Mouse (Mus musculus) ES-E14 (cell line): Measurements from ENCODE around the gene Thrb. TPM values are rescaled to one million over a fixed set of nuclear protein-coding genes. Genes with fewer than 3 reads are reported as not detected.

ENCODE experiments used
- DNase-seq: peaks from one replicate; pipeline ENCODE4 v3.0.0-alpha.2; 2013; ENCODE audit warnings: low read depth, low spot score
- H3K27ac ChIP-seq: 2 replicates; pipeline ENCODE4 v1.5.1; 2012; ENCODE audit warnings: low read depth, mild to moderate bottlenecking, low read length, moderate library complexity, mixed read lengths; ENCODE audit not compliant: poor library complexity, insufficient read depth, severe bottlenecking
- H3K36me3 ChIP-seq: 2 replicates; pipeline ENCODE4 v1.6.1; 2012; ENCODE audit warnings: mild to moderate bottlenecking, low read length, moderate library complexity, mixed read lengths; ENCODE audit not compliant: control insufficient read depth, poor library complexity, insufficient read depth, severe bottlenecking
- H3K4me1 ChIP-seq, 2 experiments: fragments of 150-350 bp in 1 of 2; sonication (generic) in 1 of 2; 2 replicates each; pipeline ENCODE4 v1.6.1; 2012; ENCODE audit warnings: low read length in 2 of 2, mild to moderate bottlenecking in 1 of 2, mixed read lengths in 1 of 2; ENCODE audit not compliant: control insufficient read depth in 2 of 2, insufficient read depth in 2 of 2, poor library complexity in 1 of 2
- H3K4me3 ChIP-seq, 2 experiments: fragments of 150-350 bp in 1 of 2; sonication (generic) in 1 of 2; 2 replicates each; pipeline ENCODE4 v1.5.1; 2012; ENCODE audit warnings: low read length in 2 of 2, low read depth in 1 of 2, mild to moderate bottlenecking in 1 of 2, mixed read lengths in 1 of 2; ENCODE audit not compliant: insufficient read depth in 1 of 2, poor library complexity in 1 of 2, severe bottlenecking in 1 of 2
- H3K9ac ChIP-seq: 2 replicates; pipeline ENCODE4 v1.6.1; 2012; ENCODE audit warnings: low read depth, mild to moderate bottlenecking, low read length, mixed read lengths; ENCODE audit not compliant: poor library complexity, insufficient read depth, severe bottlenecking
- H3K9me3 ChIP-seq: fragments of 150-350 bp; sonication (generic); 2 replicates; pipeline ENCODE4 v1.6.1; 2012; ENCODE audit warnings: low read depth, mild to moderate bottlenecking, low read length; ENCODE audit not compliant: control insufficient read depth, insufficient read depth
- CHD2 ChIP-seq: IDR thresholded peaks from 2 replicates; pipeline ENCODE4 v1.6.1; 2014; ENCODE audit warnings: mild to moderate bottlenecking, low read depth, low read length, inconsistent platforms
- HCFC1 ChIP-seq: IDR thresholded peaks from 2 replicates; pipeline ENCODE4 v1.6.1; 2012; ENCODE audit warnings: low read length, inconsistent platforms, borderline replicate concordance; ENCODE audit not compliant: insufficient read depth
- MAFK ChIP-seq: IDR thresholded peaks from 2 replicates; pipeline ENCODE4 v1.6.1; 2014; ENCODE audit warnings: mild to moderate bottlenecking, low read depth, low read length, inconsistent platforms; ENCODE audit not compliant: insufficient read depth
- ZC3H11A ChIP-seq: IDR thresholded peaks from 2 replicates; pipeline ENCODE4 v1.6.1; 2012; ENCODE audit warnings: low read depth, mild to moderate bottlenecking, inconsistent platforms, low read length, borderline replicate concordance
- ZNF384 ChIP-seq: IDR thresholded peaks from 2 replicates; pipeline ENCODE4 v1.6.1; 2012; ENCODE audit warnings: low read depth, low read length, inconsistent platforms
- in situ Hi-C, 2 experiments: fragments of 600-800 bp; cut with MboI; formaldehyde crosslinking; loops; one replicate each; pipeline ENCODE4 v1.15.1; 2025; ENCODE audit warnings: low sequenced_read_pairs in 2 of 2, inconsistent platforms in 1 of 2; ENCODE audit not compliant: unreplicated experiment in 2 of 2
- total RNA-seq: library from RNA; depleted of rRNA; stranded (reverse); fragments of 300-350 nt; gene quantifications from 2 replicates; pipeline ENCODE4 v1.2.3, GENCODE M21; 2012

Thrb gene
- total RNA-seq, 1 experiment: 0.76 TPM

DNA sequence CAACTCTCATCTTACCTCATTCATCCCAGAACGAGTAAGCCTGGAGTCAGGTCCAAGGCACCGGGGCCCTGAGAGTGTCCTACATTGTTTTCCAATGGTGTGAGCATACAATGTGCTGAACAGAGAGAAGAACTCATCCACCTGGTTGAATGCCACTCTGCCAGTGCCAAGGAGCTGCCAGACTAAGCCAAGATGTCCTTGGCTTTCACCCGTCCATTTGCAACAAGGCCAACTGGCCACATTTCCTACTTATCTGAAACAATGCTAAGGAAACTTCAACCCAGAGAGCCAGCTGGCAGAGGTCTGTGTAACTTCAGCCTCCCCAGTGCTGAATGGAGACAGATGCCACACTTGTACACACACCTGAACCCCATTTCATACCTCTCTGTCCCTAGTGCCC, 360.6 kb downstream of the Thrb start:
- no peak for TF ChIP-seq MAFK
- TF ChIP-seq ZNF384: no peak
- no peak for TF ChIP-seq CHD2
- TF ChIP-seq HCFC1: no peak
- no peak for TF ChIP-seq ZC3H11A
- H3K9me3 ChIP-seq: no peaks in the 10 kb centered on the region
- no peaks in the 10 kb centered on the region for H3K36me3 ChIP-seq
- H3K4me1 ChIP-seq: no peaks in the 10 kb centered on the region
- H3K4me3 ChIP-seq: no peak overlapping the region
- no peak for DNase-seq
- H3K9ac ChIP-seq: no peak overlapping the region
- in situ Hi-C loops: no loop called here
- H3K27ac ChIP-seq: no peak overlapping the region

DNA sequence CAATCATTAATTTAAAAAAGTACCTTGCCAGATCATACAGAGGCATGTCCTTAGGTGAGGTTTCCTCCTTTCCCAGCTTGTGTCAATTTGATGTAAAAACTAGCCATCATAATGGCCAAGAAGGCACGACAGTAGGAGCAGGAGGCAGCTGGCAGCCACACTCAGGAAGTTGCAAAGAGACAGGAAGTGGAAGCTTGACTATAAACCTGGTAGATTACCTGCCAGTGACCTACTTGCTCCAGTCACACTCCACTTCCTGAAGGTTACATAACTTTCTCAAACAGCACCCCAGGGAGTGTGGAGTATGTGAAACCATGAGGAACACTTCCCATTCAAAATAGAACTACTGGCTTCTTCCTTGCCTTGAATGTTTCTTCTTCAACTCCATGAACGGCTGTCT, 361.7 kb downstream of the Thrb start:
- H3K4me1 ChIP-seq: no peaks in the 10 kb centered on the region
- no peak overlapping the region for H3K27ac ChIP-seq
- in situ Hi-C loops: no loop called here
- no peak overlapping the region for H3K4me3 ChIP-seq
- no peaks in the 10 kb centered on the region for H3K9me3 ChIP-seq
- no peaks in the 10 kb centered on the region for H3K36me3 ChIP-seq
- H3K9ac ChIP-seq: no peak overlapping the region
- TF ChIP-seq ZNF384 (no peak), ZC3H11A (no peak), MAFK (no peak), CHD2 (no peak), HCFC1 (no peak)
- DNase-seq: no peak

DNA sequence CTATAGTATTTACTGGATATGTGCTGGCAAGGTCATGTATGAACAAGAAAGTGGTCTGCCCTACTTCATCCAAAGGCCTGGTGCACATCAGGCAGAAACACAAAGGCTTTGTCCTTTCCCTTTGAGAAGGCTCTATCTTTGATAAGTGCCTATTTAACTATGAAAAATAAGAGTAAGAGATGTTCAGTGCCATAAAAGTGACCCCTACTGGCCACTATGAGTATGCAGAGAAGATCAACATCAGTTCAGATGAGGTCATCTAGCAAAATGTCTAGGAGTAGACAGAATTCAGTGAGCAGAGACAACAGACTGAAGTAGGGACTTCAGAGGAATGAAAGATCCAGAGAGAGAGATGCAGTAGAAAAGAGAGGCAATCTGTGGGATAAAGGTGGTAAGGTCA, 362.3 kb downstream of the Thrb start:
- in situ Hi-C loops: no loop called here
- Histone ChIP-seq H3K4me3 (no peak overlapping the region), H3K9ac (no peak overlapping the region), H3K36me3 (no peaks in the 10 kb centered on the region), H3K27ac (no peak overlapping the region), H3K4me1 (no peaks in the 10 kb centered on the region), H3K9me3 (no peaks in the 10 kb centered on the region)
- TF ChIP-seq CHD2 (no peak), HCFC1 (no peak), ZC3H11A (no peak), MAFK (no peak), ZNF384 (no peak)
- DNase-seq: no peak

DNA sequence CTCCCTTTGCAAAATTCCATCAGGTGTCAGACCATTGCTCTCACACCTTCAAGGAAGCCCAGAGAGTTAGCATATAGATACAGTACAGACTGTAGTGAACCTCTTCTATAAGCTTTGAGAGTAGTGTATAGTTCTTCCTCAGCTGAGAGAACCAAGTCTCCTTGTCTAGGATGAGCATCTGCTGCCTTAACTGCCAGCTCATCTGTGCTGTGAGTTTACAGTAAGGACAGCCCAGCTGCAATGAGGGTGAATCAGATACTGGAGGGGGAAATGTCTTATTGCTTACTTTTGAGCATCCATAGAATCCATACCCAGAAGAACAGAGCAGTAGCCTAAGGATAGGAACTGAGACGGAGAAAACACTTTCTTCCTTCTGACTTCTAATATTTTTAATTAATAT, 367.8 kb downstream of the Thrb start:
- no peak for DNase-seq
- in situ Hi-C loops: no loop called here
- H3K9me3 ChIP-seq: no peaks in the 10 kb centered on the region

More for the DNA sequence above, 367.8 kb downstream of the Thrb start:
- H3K9ac ChIP-seq: no peak overlapping the region
- no peaks in the 10 kb centered on the region for H3K4me1 ChIP-seq
- no peak for TF ChIP-seq HCFC1
- no peak for TF ChIP-seq CHD2
- no peak for TF ChIP-seq ZNF384
- TF ChIP-seq MAFK: no peak
- TF ChIP-seq ZC3H11A: no peak
- no peak overlapping the region for H3K27ac ChIP-seq
- H3K4me3 ChIP-seq: no peak overlapping the region
- no peaks in the 10 kb centered on the region for H3K36me3 ChIP-seq
